Mouse (Mus musculus) testis, adult 2 months (tissue): Measurements from ENCODE around the gene Gria1.

Source experiments
- CTCF ChIP-seq: fragments of 200-500 bp; IDR thresholded peaks from 2 replicates; pipeline ENCODE4 v1.5.1; 2012; ENCODE audit warnings: low read depth, mild to moderate bottlenecking, inconsistent platforms, low read length, moderate library complexity; ENCODE audit not compliant: control insufficient read depth, insufficient read depth, insufficient replicate concordance
- POLR2A ChIP-seq: fragments of 200-500 bp; IDR thresholded peaks from 2 replicates; pipeline ENCODE4 v1.6.1; 2012; ENCODE audit warnings: low read depth, mild to moderate bottlenecking, inconsistent platforms, low read length, moderate library complexity; ENCODE audit not compliant: control insufficient read depth

GRCm38 (mm10) chr11:57012287-57012921 lies 1.2 kb downstream of the Gria1 start:
- TF ChIP-seq CTCF: no peak
- no peak for TF ChIP-seq POLR2A
